Mouse (Mus musculus) large intestine, adult 2 months (tissue): ENCODE measurements around the gene Slc16a10. TPM values are rescaled to one million over a fixed set of nuclear protein-coding genes. Genes with fewer than 3 reads are reported as not detected.
A peak's percentile ranks its signal among the peaks of the same experiment; 100 is the strongest.
"Not testable (repeated sequence)": the region's sequence is repeated elsewhere in the genome, so short reads cannot be mapped to it uniquely, and the experiment has no call there.

Experiments used
- DNase-seq: peaks from one replicate; pipeline ENCODE4 v3.0.0-alpha.2; 2012; ENCODE audit warnings: low read depth, low spot score
- WGBS: fragments of 180-500 bp; shearing (Covaris S2); methylation state at CpG from one replicate; pipeline ENCODE4 v1.1.7; 2018; 5-methylcytosine and 5-hydroxymethylcytosine counted together
- polyA plus RNA-seq: library from polyadenylated mRNA; depleted of rRNA; stranded (reverse); fragments of >200 nt; gene quantifications from 2 replicates; pipeline ENCODE4 v1.2.3, GENCODE M21; 2012

Gene Slc16a10
- polyA plus RNA-seq, 1 experiment, result 32.4 TPM

GRCm38 (mm10) chr10:40050763-40051162 lies 91.3 kb downstream of the Slc16a10 start:
- DNase-seq, result no peak
- 44% methylated on average over 2 of the region's 2 CpGs for WGBS

GRCm38 (mm10) chr10:40041339-40041738 lies 100.7 kb downstream of the Slc16a10 start:
- no peak for DNase-seq
- WGBS, result 65% methylated on average over 4 of the region's 4 CpGs

GRCm38 (mm10) chr10:40036686-40037560 lies 105.1 kb downstream of the Slc16a10 start:
- no peak for DNase-seq
- whole genome bisulfite sequencing, result 78% methylated on average over 24 of the region's 24 CpGs

- no peak for DNase-seq
- WGBS, result 98% methylated on average over 6 of the region's 6 CpGs
Observed at GRCm38 (mm10) chr10:40034956-40035355, 107.1 kb downstream of the Slc16a10 start.

- WGBS, result 84% methylated on average over 2 of the region's 2 CpGs
- DNase-seq, result no peak
Observed at GRCm38 (mm10) chr10:40032897-40033296, 109.2 kb downstream of the Slc16a10 start.

- no peak for DNase-seq
- 93% methylated on average over 6 of the region's 6 CpGs for WGBS
Observed at GRCm38 (mm10) chr10:40030716-40031115, 111.3 kb downstream of the Slc16a10 start.

GRCm38 (mm10) chr10:40029610-40030009 lies 112.4 kb downstream of the Slc16a10 start:
- DNase-seq, result no peak
- WGBS, result 76% methylated on average over 2 of the region's 2 CpGs

GRCm38 (mm10) chr10:40028091-40028490 lies 114.0 kb downstream of the Slc16a10 start:
- 83% methylated on average over 8 of the region's 8 CpGs for WGBS
- no peak for DNase-seq

GRCm38 (mm10) chr10:40026546-40026945 lies 115.5 kb downstream of the Slc16a10 start:
- WGBS, result 90% methylated on average over 5 of the region's 5 CpGs
- DNase-seq, result no peak

GRCm38 (mm10) chr10:40025560-40025959 lies 116.5 kb downstream of the Slc16a10 start:
- WGBS, result 55% methylated on average over 8 of the region's 8 CpGs

GRCm38 (mm10) chr10:40024554-40025428 lies 117.3 kb downstream of the Slc16a10 start, which contains the start of gene Mfsd4b1:
Gene Mfsd4b1, minus strand, starts transcription at chr10:40025268.
- peak; percentile 67 for DNase-seq
- 2% methylated on average over 46 of the region's 46 CpGs for WGBS

More at GRCm38 (mm10) chr10:40025560-40025959, 116.5 kb downstream of the Slc16a10 start:
- no peak for DNase-seq

GRCm38 (mm10) chr10:40020401-40020800 lies 121.7 kb downstream of the Slc16a10 start:
- no peak for DNase-seq
- 63% methylated on average over 2 of the region's 2 CpGs for WGBS

GRCm38 (mm10) chr10:40019492-40019891 lies 122.6 kb downstream of the Slc16a10 start:
- no peak for DNase-seq

GRCm38 (mm10) chr10:40018261-40018860 lies 123.7 kb downstream of the Slc16a10 start:
- no peak for DNase-seq
- WGBS, result 73% methylated on average over 5 of the region's 5 CpGs

More at GRCm38 (mm10) chr10:40019492-40019891, 122.6 kb downstream of the Slc16a10 start:
- WGBS, result 58% methylated on average over 3 of the region's 3 CpGs

- DNase-seq, result no peak
- 78% methylated on average over 11 of the region's 11 CpGs for WGBS
Observed at GRCm38 (mm10) chr10:40009591-40009990, 132.5 kb downstream of the Slc16a10 start.

- 73% methylated on average over 4 of the region's 4 CpGs for WGBS
- not testable (repeated sequence) for DNase-seq
Observed at GRCm38 (mm10) chr10:40008847-40009246, 133.2 kb downstream of the Slc16a10 start.

GRCm38 (mm10) chr10:40007953-40008352 lies 134.1 kb downstream of the Slc16a10 start:
- 90% methylated on average over 4 of the region's 4 CpGs for WGBS

GRCm38 (mm10) chr10:40006963-40007362 lies 135.1 kb downstream of the Slc16a10 start:
- 38% methylated on average over 10 of the region's 10 CpGs for WGBS
- no peak for DNase-seq

More at GRCm38 (mm10) chr10:40007953-40008352, 134.1 kb downstream of the Slc16a10 start:
- no peak for DNase-seq

- no peak for DNase-seq
- 86% methylated on average over 2 of the region's 2 CpGs for WGBS
Observed at GRCm38 (mm10) chr10:40000746-40001145, 141.3 kb downstream of the Slc16a10 start.

- no peak for DNase-seq
- WGBS, result 55% methylated on average over 4 of the region's 4 CpGs
Observed at GRCm38 (mm10) chr10:39991155-39991554, 150.9 kb downstream of the Slc16a10 start.
